Mouse (Mus musculus): Measurements from ENCODE around the gene Ptpn7. TPM values are rescaled to one million over a fixed set of nuclear protein-coding genes. Genes with fewer than 3 reads are reported as not detected.

The Ptpn7 gene
- polyA plus RNA-seq, 1 experiment from 2014 or later = 0.24 TPM

- peak overlapping the region; percentile 31; the same call in 1 of the 2 replicates for H3K27ac ChIP-seq (ENCODE audit: low read depth, low read length)
- no peak overlapping the region for H3K9ac ChIP-seq (ENCODE audit: low read depth, low read length)
- H3K4me3 ChIP-seq (ENCODE audit: low read length) = no peak overlapping the region
- no peaks in the 10 kb centered on the region for H3K9me3 ChIP-seq (ENCODE audit: control insufficient read depth, low read length)
- no peaks in the 10 kb centered on the region for H3K36me3 ChIP-seq (ENCODE audit: control insufficient read depth, insufficient read depth, low read length)
- ATAC-seq = no peak
- H3K27me3 ChIP-seq (replicated peaks; ENCODE audit: control insufficient read depth, insufficient read depth, low read length) = no peaks in the 10 kb centered on the region
- 81% methylated on average over 10 of the region's 10 CpGs for WGBS
- no peak overlapping the region for H3K4me2 ChIP-seq (ENCODE audit: low read length)
- no peaks in the 10 kb centered on the region; the same call in 1 of the 2 replicates for H3K4me1 ChIP-seq (ENCODE audit: control insufficient read depth, insufficient read depth, low read depth, low read length)
These were observed 37.8 kb downstream of the Ptpn7 start for GRCm38 (mm10) chr1:135170299-135170698.

GRCm38 (mm10) chr1:135171202-135171601 lies 38.7 kb downstream of the Ptpn7 start:
- Histone ChIP-seq H3K36me3 (ENCODE audit: control insufficient read depth, insufficient read depth, low read length) (no peaks in the 10 kb centered on the region), H3K4me1 (ENCODE audit: control insufficient read depth, insufficient read depth, low read depth, low read length) (no peaks in the 10 kb centered on the region; the same call in 1 of the 2 replicates), H3K27ac (ENCODE audit: low read depth, low read length) (no peak overlapping the region), H3K27me3 (replicated peaks; ENCODE audit: control insufficient read depth, insufficient read depth, low read length) (no peaks in the 10 kb centered on the region), H3K9ac (ENCODE audit: low read depth, low read length) (no peak overlapping the region), H3K4me3 (ENCODE audit: low read length) (no peak overlapping the region), H3K9me3 (ENCODE audit: control insufficient read depth, low read length) (no peaks in the 10 kb centered on the region), H3K4me2 (ENCODE audit: low read length) (no peak overlapping the region)
- 82% methylated on average over 7 of the region's 7 CpGs for WGBS
- ATAC-seq = no peak

GRCm38 (mm10) chr1:135171984-135172383 lies 39.5 kb downstream of the Ptpn7 start:
- Histone ChIP-seq H3K9me3 (ENCODE audit: control insufficient read depth, low read length) (no peaks in the 10 kb centered on the region), H3K27me3 (replicated peaks; ENCODE audit: control insufficient read depth, insufficient read depth, low read length) (no peaks in the 10 kb centered on the region), H3K36me3 (ENCODE audit: control insufficient read depth, insufficient read depth, low read length) (no peaks in the 10 kb centered on the region), H3K4me2 (ENCODE audit: low read length) (no peak overlapping the region), H3K4me1 (ENCODE audit: control insufficient read depth, insufficient read depth, low read depth, low read length) (no peaks in the 10 kb centered on the region; the same call in 1 of the 2 replicates), H3K4me3 (ENCODE audit: low read length) (no peak overlapping the region), H3K9ac (ENCODE audit: low read depth, low read length) (0 out of 2 replicates have a peak overlapping the region, but pooled peaks have one; percentile 5), H3K27ac (ENCODE audit: low read depth, low read length) (no peak overlapping the region)
- peak; percentile 90 for ATAC-seq
- 53% methylated on average over 6 of the region's 6 CpGs for WGBS

DNA sequence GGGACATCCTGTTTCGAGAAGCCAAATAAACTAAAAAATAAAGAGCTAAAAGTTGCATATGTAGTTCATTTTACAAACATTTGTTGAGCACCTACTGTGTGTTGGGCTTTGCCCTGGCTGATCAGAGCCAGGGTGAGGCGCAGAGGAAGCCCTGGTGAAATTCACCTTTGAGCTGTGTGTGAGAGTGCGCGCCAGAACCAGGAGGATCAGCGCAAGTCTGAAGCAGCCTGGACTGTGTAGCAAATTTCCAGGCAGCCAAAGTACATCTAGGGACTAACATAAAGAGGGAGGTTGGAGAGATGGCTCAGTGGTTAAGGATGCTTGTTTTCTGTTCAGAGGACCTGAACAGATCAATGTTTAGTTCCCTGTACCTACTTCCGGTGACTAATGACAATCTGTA lies 40.8 kb downstream of the Ptpn7 start:
- H3K4me3 ChIP-seq (ENCODE audit: low read length) = no peak overlapping the region
- H3K9ac ChIP-seq (ENCODE audit: low read depth, low read length) = no peak overlapping the region
- no peak overlapping the region for H3K4me2 ChIP-seq (ENCODE audit: low read length)
- no peaks in the 10 kb centered on the region for H3K4me1 ChIP-seq (ENCODE audit: control insufficient read depth, insufficient read depth, low read depth, low read length)
- no peaks in the 10 kb centered on the region for H3K27me3 ChIP-seq (replicated peaks; ENCODE audit: control insufficient read depth, insufficient read depth, low read length)
- H3K9me3 ChIP-seq (ENCODE audit: control insufficient read depth, low read length) = no peaks in the 10 kb centered on the region
- no peak for ATAC-seq
- no peak overlapping the region for H3K27ac ChIP-seq (ENCODE audit: low read depth, low read length)
- H3K36me3 ChIP-seq (ENCODE audit: control insufficient read depth, insufficient read depth, low read length) = no peaks in the 10 kb centered on the region
- 93% methylated on average over 6 of the region's 6 CpGs for WGBS

- Histone ChIP-seq H3K27ac (ENCODE audit: low read depth, low read length) (no peak overlapping the region), H3K27me3 (replicated peaks; ENCODE audit: control insufficient read depth, insufficient read depth, low read length) (no peaks in the 10 kb centered on the region), H3K4me3 (ENCODE audit: low read length) (no peak overlapping the region), H3K9ac (ENCODE audit: low read depth, low read length) (no peak overlapping the region), H3K9me3 (ENCODE audit: control insufficient read depth, low read length) (no peaks in the 10 kb centered on the region), H3K36me3 (ENCODE audit: control insufficient read depth, insufficient read depth, low read length) (no peaks in the 10 kb centered on the region), H3K4me1 (ENCODE audit: control insufficient read depth, insufficient read depth, low read depth, low read length) (no peaks in the 10 kb centered on the region), H3K4me2 (ENCODE audit: low read length) (no peak overlapping the region)
- WGBS = 75% methylated on average over 3 of the region's 3 CpGs
- no peak for ATAC-seq
These were observed 42.7 kb downstream of the Ptpn7 start for GRCm38 (mm10) chr1:135175176-135175575.

DNA sequence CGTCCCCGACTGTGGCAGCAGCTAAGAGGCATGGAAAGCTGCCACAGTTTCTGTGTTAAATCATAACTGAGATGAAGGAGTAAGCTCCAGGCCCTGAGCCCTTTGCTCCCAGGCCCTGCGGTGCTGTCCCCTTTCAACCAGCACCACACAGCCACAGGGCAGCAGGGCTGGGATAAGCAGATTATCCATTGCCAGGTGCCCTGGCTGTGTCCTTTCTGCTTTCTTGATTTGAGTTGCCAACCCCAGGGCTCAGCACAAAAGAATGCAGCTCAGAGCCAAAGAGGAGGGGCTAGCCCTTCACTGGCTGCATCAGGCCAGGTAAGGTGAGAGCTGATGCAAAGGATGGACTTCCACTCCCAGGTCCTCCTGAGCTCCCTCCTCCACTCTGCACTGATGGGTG lies 45.2 kb downstream of the Ptpn7 start:
- no peaks in the 10 kb centered on the region for H3K4me1 ChIP-seq (ENCODE audit: control insufficient read depth, insufficient read depth, low read depth, low read length)
- H3K27ac ChIP-seq (ENCODE audit: low read depth, low read length) = no peak overlapping the region
- H3K4me3 ChIP-seq (ENCODE audit: low read length) = no peak overlapping the region
- H3K9ac ChIP-seq (ENCODE audit: low read depth, low read length) = no peak overlapping the region
- no peak for ATAC-seq
- no peak overlapping the region for H3K4me2 ChIP-seq (ENCODE audit: low read length)
- no peaks in the 10 kb centered on the region for H3K9me3 ChIP-seq (ENCODE audit: control insufficient read depth, low read length)
- no peaks in the 10 kb centered on the region for H3K36me3 ChIP-seq (ENCODE audit: control insufficient read depth, insufficient read depth, low read length)
- H3K27me3 ChIP-seq (replicated peaks; ENCODE audit: control insufficient read depth, insufficient read depth, low read length) = no peaks in the 10 kb centered on the region
- WGBS = 89% methylated on average over 3 of the region's 3 CpGs

DNA sequence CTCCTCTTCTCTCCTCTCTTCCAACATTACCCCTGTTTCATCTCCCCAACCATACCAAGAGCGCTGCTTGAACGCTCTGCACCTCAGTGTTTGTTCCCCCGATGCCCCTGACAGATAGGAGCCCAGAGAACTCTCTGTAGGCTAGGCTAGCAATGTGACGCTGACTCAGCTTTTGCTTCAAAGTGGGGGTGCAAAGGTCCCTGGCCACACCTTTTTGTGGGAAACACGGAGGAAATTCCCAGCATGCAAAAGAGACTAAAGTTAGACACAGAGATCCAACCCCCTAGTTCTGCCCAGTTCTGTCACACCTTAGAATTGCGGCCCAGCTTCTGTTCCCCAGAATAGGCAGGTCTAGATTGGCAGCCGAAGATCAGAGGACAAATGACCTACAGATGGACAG lies 46.4 kb downstream of the Ptpn7 start:
- Histone ChIP-seq H3K9me3 (ENCODE audit: control insufficient read depth, low read length) (no peaks in the 10 kb centered on the region), H3K9ac (ENCODE audit: low read depth, low read length) (no peak overlapping the region), H3K4me2 (ENCODE audit: low read length) (no peak overlapping the region), H3K4me1 (ENCODE audit: control insufficient read depth, insufficient read depth, low read depth, low read length) (no peaks in the 10 kb centered on the region), H3K36me3 (ENCODE audit: control insufficient read depth, insufficient read depth, low read length) (no peaks in the 10 kb centered on the region), H3K4me3 (ENCODE audit: low read length) (no peak overlapping the region), H3K27ac (ENCODE audit: low read depth, low read length) (no peak overlapping the region), H3K27me3 (replicated peaks; ENCODE audit: control insufficient read depth, insufficient read depth, low read length) (no peaks in the 10 kb centered on the region)
- ATAC-seq = no peak
- 83% methylated on average over 7 of the region's 7 CpGs for WGBS

DNA sequence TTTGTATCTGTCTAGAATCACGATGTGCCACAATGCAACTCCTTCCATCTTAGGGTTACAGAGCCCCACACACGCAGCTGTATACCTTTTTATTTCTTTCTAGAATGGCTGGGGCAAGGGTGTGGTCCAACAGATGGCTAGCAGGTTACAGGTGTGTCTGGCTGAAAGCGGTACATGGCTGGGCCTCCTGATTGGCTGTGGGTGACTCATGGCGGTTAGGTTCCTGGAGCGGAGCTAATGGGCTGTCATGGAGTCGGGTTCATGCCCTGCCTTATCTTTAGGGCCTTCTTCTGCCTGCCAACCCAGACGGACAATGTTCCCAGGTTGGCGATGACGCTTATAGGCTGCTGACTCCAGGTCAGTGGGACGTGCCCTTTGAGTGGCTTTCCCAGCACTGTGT lies 48.3 kb downstream of the Ptpn7 start:
- Histone ChIP-seq H3K27ac (ENCODE audit: low read depth, low read length) (no peak overlapping the region), H3K9ac (ENCODE audit: low read depth, low read length) (no peak overlapping the region), H3K9me3 (ENCODE audit: control insufficient read depth, low read length) (no peaks in the 10 kb centered on the region), H3K27me3 (replicated peaks; ENCODE audit: control insufficient read depth, insufficient read depth, low read length) (no peaks in the 10 kb centered on the region), H3K4me2 (ENCODE audit: low read length) (no peak overlapping the region), H3K36me3 (ENCODE audit: control insufficient read depth, insufficient read depth, low read length) (no peaks in the 10 kb centered on the region), H3K4me3 (ENCODE audit: low read length) (no peak overlapping the region), H3K4me1 (ENCODE audit: control insufficient read depth, insufficient read depth, low read depth, low read length) (no peaks in the 10 kb centered on the region)
- ATAC-seq = no peak
- WGBS = 91% methylated on average over 10 of the region's 10 CpGs

GRCm38 (mm10) chr1:135181275-135181674 lies 48.8 kb downstream of the Ptpn7 start:
- ATAC-seq = no peak
- H3K9me3 ChIP-seq (ENCODE audit: control insufficient read depth, low read length) = no peaks in the 10 kb centered on the region
- H3K27me3 ChIP-seq (replicated peaks; ENCODE audit: control insufficient read depth, insufficient read depth, low read length) = no peaks in the 10 kb centered on the region
- H3K4me2 ChIP-seq (ENCODE audit: low read length) = no peak overlapping the region
- 75% methylated on average over 4 of the region's 4 CpGs for WGBS
- H3K36me3 ChIP-seq (ENCODE audit: control insufficient read depth, insufficient read depth, low read length) = no peaks in the 10 kb centered on the region
- H3K4me3 ChIP-seq (ENCODE audit: low read length) = no peak overlapping the region
- H3K27ac ChIP-seq (ENCODE audit: low read depth, low read length) = no peak overlapping the region
- no peak overlapping the region for H3K9ac ChIP-seq (ENCODE audit: low read depth, low read length)
- H3K4me1 ChIP-seq (ENCODE audit: control insufficient read depth, insufficient read depth, low read depth, low read length) = no peaks in the 10 kb centered on the region
